Mouse (Mus musculus): ENCODE results near the gene Tbc1d8.

GRCm38 (mm10) chr1:39349427-39349826 is 129.1 kb downstream of the Tbc1d8 start:
- TF ChIP-seq ZMIZ1 (IDR thresholded peaks at IDR 0.05; ENCODE audit: low read depth, low read length) (no peak), CTCF (IDR thresholded peaks at IDR 0.05 in 2 of 3, conservative IDR thresholded peaks at IDR 0.05 in 1 of 3; ENCODE audit: control insufficient read depth in 1 of 3, insufficient read depth in 1 of 3, low read depth in 2 of 3, low read length in 3 of 3, poor library complexity in 1 of 3, severe bottlenecking in 1 of 3) (no peak), POLR2A (IDR thresholded peaks at IDR 0.05; ENCODE audit: control insufficient read depth in 1 of 2, insufficient read depth in 1 of 2, low read depth in 1 of 2, low read length in 2 of 2, poor library complexity in 1 of 2) (no peak), KAT2A (conservative IDR thresholded peaks at IDR 0.05; ENCODE audit: low read depth, low read length) (no peak), EP300 (IDR thresholded peaks at IDR 0.05; ENCODE audit: low read depth in 1 of 2, low read length in 2 of 2) (no peak), CHD1 (IDR thresholded peaks at IDR 0.05; ENCODE audit: low read depth, low read length) (no peak), MYB (IDR thresholded peaks at IDR 0.05; ENCODE audit: low read depth, low read length) (no peak), MAZ (IDR thresholded peaks at IDR 0.05; ENCODE audit: low read depth, low read length) (no peak), TCF12 (IDR thresholded peaks at IDR 0.05; ENCODE audit: low read depth, low read length) (no peak), BHLHE40 (IDR thresholded peaks at IDR 0.05; ENCODE audit: borderline replicate concordance, low read depth, low read length) (no peak), SIN3A (IDR thresholded peaks at IDR 0.05; ENCODE audit: low read length) (no peak), MEF2A (IDR thresholded peaks at IDR 0.05; ENCODE audit: extremely low read depth, insufficient replicate concordance, low read depth, low read length, poor library complexity, severe bottlenecking) (no peak)
